Mouse (Mus musculus) midbrain, embryonic 10.5 days (tissue): ENCODE results near the gene Kcnk4. TPM values are rescaled to one million over a fixed set of nuclear protein-coding genes. Genes with fewer than 3 reads are reported as not detected.

Source experiments
- DNase-seq: peaks from one replicate; pipeline ENCODE4 v3.0.0-alpha.2; 2017; ENCODE audit warnings: low spot score
- H3K27ac ChIP-seq: fragments of 300-500 bp; sonication (generic); replicated peaks from 2 replicates; pipeline ENCODE4 v1.5.1; 2016; ENCODE audit warnings: mild to moderate bottlenecking
- H3K27me3 ChIP-seq: fragments of 300-500 bp; sonication (generic); 2 replicates; pipeline ENCODE4 v1.6.1; 2016; ENCODE audit warnings: low read depth, mild to moderate bottlenecking; ENCODE audit not compliant: poor library complexity, severe bottlenecking
- H3K36me3 ChIP-seq: fragments of 300-500 bp; sonication (generic); 2 replicates; pipeline ENCODE4 v1.6.1; 2016; ENCODE audit warnings: mild to moderate bottlenecking, moderate library complexity
- H3K4me1 ChIP-seq: fragments of 300-500 bp; sonication (generic); 2 replicates; pipeline ENCODE4 v1.6.1; 2016
- H3K4me3 ChIP-seq: fragments of 300-500 bp; sonication (generic); 2 replicates; pipeline ENCODE4 v1.5.1; 2016; ENCODE audit warnings: mild to moderate bottlenecking, moderate library complexity
- H3K9me3 ChIP-seq: fragments of 300-500 bp; sonication (generic); replicated peaks from 2 replicates; pipeline ENCODE4 v1.6.1; 2016; ENCODE audit warnings: mild to moderate bottlenecking
- WGBS: fragments of 180-500 bp; shearing (Covaris S2); methylation state at CpG from one replicate; pipeline ENCODE4 v1.1.7; 2016; 5-methylcytosine and 5-hydroxymethylcytosine counted together
- polyA plus RNA-seq: library from polyadenylated mRNA; unstranded; fragments of >200 nt; fragmentation: Nextera tagmentation; extraction: Ambion mirVana; gene quantifications from 2 replicates; pipeline ENCODE4 v1.2.1, GENCODE M21; 2016

Gene Kcnk4
- polyA plus RNA-seq, 1 experiment from 2014 or later, result 0.11 TPM

DNA sequence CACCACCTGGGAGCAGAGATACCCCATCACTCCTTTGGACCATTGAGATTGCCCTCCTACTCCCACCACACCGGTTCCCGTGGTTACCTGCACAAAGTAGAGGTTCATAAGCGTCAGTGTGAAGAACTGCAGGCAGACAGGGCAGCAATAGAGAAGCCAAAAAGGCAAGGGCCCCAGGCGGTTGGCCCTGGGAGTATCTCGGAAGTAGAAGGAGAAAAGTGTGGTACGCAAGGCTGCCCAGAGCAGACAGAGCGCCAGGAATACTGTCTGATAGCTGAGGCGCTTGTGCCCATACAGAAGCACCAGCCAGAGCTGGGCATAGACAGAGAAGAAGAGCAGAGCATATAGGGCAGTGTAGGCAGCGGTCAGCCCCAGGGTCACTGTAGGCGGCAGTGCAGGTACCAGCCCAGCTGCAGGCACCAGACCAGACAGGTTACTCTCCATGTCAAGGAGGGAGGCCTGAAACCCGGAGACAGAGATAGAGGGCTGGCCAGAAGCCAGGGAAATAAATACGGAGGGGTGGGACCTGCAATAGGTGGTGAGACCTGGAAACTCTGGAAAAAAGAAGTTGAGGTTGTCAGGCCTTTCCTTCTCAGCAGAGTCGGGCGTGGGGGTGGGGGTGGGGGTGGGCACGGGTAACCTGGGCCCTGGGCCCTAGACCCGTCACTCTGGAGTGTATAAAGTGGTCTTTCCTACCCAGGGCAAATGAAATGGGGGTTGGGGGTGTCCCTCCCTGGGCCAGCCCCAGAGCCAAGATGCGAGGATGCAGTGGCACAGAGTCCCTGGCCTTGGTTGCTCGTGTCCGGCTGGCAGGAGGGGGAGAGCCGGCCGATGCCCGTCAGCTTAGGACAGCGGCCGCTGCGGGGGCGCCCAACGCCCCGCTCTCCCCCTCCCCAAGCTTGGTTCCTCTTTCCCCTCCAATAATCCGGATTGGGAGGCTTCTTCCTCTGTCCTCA, 6.4 kb upstream of the Kcnk4 start:
- Histone ChIP-seq H3K4me1 (peaks cover 44% of the 10 kb centered on the region), H3K4me3 (peak overlapping the region; percentile 87), H3K27ac (peak overlapping the region; percentile 95), H3K27me3 (peaks cover 34% of the 10 kb centered on the region), H3K9me3 (no peaks in the 10 kb centered on the region), H3K36me3 (peaks cover 11% of the 10 kb centered on the region)
- DNase-seq, result no peak
- 23% methylated on average over 29 of the region's 29 CpGs for WGBS

DNA sequence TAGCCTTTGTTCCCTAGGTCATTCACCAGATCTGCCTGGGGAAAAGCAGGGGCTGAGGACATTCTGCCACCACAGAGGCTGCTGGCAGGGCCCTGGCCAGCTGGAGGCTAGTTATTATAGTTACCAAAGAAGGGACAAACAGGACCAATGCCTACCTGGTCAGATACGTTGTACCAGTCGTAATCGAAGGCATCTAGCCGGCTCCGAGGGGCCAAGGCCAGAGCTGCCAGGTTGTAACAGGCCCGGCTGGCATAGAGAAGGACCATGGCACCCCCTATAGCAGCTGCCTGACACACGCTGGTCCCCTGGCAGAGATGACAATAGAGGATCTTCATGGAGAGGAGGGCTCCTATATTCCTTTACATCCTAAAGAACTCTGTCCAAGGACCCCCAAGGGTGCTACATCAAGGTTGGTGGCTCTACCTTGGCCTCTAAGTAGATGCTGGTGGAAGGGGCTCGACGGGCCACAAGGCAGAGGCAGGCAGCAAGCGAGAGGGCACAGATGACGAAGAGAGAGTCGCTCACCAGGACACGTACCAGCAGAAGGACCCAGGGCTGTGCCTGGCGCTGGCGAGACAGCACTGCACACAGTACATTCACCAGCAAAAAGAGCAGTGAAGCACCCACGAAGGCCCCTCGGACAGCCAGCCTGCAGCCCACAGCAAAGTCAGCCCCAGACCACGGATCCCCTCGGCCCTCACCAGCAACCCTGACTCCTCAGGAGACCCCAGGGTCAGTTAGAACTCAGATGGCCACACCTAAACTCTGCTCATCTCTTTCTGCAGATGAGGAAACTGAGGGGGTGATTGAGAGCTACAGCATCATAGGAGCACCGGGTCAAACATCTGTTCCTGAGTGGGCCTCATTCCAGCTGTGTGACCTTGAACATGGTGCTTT, 5.0 kb upstream of the Kcnk4 start:
- Histone ChIP-seq H3K4me1 (peaks cover 47% of the 10 kb centered on the region), H3K9me3 (no peaks in the 10 kb centered on the region), H3K27me3 (peaks cover 47% of the 10 kb centered on the region), H3K4me3 (peak overlapping the region; percentile 24; the same call in 1 of the 2 replicates), H3K36me3 (0 out of 2 replicates have a peak, but pooled peaks cover 2% of the 10 kb centered on the region), H3K27ac (no peak overlapping the region)
- WGBS, result 88% methylated on average over 20 of the region's 20 CpGs
- no peak for DNase-seq

GRCm38 (mm10) chr19:6937541-6938465, 3.5 kb upstream of the Kcnk4 start:
- H3K4me1 ChIP-seq, result peaks cover 48% of the 10 kb centered on the region
- H3K36me3 ChIP-seq, result 0 out of 2 replicates have a peak, but pooled peaks cover 2% of the 10 kb centered on the region
- no peaks in the 10 kb centered on the region for H3K9me3 ChIP-seq
- H3K27me3 ChIP-seq, result peaks cover 63% of the 10 kb centered on the region
- no peak for DNase-seq
- no peak overlapping the region for H3K4me3 ChIP-seq
- 82% methylated on average over 16 of the region's 16 CpGs for WGBS
- H3K27ac ChIP-seq, result no peak overlapping the region

- Histone ChIP-seq H3K36me3 (0 out of 2 replicates have a peak, but pooled peaks cover 2% of the 10 kb centered on the region), H3K27me3 (peaks cover 78% of the 10 kb centered on the region), H3K4me3 (no peak overlapping the region), H3K9me3 (no peaks in the 10 kb centered on the region), H3K4me1 (peaks cover 39% of the 10 kb centered on the region), H3K27ac (no peak overlapping the region)
- 23% methylated on average over 3 of the region's 3 CpGs for WGBS
- no peak for DNase-seq
These were observed 2.0 kb upstream of the Kcnk4 start for GRCm38 (mm10) chr19:6936299-6936698.

DNA sequence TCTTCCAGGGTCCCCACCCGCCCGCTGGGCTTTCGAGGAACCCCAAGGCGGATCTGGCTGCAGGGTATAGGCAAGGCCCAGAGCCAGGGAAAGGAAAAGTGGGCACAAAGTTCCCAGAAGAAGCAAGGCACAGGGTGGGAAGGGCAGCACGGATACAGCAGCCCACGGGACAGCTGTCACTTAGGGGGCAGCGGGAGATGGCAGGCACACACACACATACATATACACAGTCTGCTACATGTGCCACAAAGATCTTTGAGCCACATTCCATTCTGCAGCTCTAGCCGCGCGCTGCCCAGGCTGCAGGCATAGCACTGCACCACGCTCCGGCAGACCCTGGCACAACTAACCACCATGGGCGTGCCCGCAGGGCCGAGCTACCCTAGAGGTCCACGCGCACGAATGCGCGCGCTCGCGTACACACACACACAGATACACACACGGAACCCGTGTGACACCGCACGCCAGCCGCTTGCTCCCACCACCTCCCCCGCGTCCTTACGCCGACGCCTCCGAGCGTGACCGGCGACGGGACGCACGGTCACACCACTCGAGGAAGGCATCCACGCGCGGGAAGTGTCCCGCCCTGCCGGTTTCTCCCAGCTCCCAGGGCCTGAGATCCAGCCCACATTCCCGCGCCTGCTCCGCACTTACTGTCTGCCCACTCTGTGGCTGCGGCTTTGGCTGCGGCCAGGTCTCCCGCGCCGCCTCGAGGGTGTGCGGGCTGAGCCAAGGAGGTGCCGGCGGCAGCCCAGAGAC, 700 bp downstream of the Kcnk4 start:
- H3K4me1 ChIP-seq, result peaks cover 20% of the 10 kb centered on the region
- H3K9me3 ChIP-seq, result no peaks in the 10 kb centered on the region
- 3% methylated on average over 58 of the region's 58 CpGs for WGBS
- peak overlapping the region; percentile 47 for H3K4me3 ChIP-seq
- peaks cover 85% of the 10 kb centered on the region for H3K27me3 ChIP-seq
- H3K27ac ChIP-seq, result no peak overlapping the region; the same call in 1 of the 2 replicates
- H3K36me3 ChIP-seq, result 0 out of 2 replicates have a peak, but pooled peaks cover 2% of the 10 kb centered on the region
- DNase-seq, result no peak

DNA sequence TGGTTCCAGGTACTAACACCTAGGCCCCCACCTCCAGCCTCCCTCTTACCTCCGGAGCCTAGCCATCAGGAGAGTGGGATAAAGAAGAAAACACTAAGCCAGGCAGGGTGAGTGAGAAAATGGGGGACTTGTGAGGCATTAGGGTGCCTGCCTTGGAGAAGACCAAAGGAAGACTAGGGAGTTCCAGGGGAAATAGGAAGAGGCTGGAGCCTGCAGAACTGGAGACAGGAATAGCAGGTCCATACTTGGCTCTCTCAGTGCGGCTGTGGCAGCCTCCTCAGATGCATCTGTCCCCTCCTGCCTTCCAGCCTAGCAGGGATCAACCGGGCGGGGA, 1.2 kb downstream of the Kcnk4 start:
- WGBS, result 18% methylated on average over 4 of the region's 4 CpGs
- DNase-seq, result no peak
- 0 out of 2 replicates have a peak, but pooled peaks cover 1% of the 10 kb centered on the region for H3K36me3 ChIP-seq
- no peak overlapping the region for H3K4me3 ChIP-seq
- no peak overlapping the region for H3K27ac ChIP-seq
- peaks cover 23% of the 10 kb centered on the region for H3K4me1 ChIP-seq
- no peaks in the 10 kb centered on the region for H3K9me3 ChIP-seq
- H3K27me3 ChIP-seq, result peaks cover 85% of the 10 kb centered on the region

DNA sequence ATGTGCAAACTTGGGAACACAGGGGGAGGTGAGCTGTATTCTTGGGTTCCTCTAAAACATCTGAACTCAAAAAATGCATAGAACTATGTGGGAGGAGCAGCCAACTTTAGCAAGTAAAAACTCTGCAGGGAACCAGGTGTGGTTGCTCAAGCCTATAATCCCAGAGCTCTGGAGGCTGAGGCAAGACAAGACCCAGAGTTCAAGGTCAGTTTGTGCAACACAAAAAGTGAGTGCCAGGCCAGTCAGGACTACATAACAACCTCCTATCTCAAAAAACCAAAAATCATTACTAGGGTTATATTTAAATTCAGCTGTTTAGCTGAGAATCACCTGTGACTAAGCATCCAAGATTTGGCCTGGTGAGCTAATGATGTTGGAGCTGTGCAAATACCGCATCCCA, 2.3 kb downstream of the Kcnk4 start:
- Histone ChIP-seq H3K4me3 (no peak overlapping the region), H3K4me1 (peaks cover 32% of the 10 kb centered on the region), H3K27me3 (peaks cover 95% of the 10 kb centered on the region), H3K36me3 (no peaks in the 10 kb centered on the region), H3K27ac (no peak overlapping the region), H3K9me3 (no peaks in the 10 kb centered on the region)
- 48% methylated on average over 1 of the region's 1 CpGs for WGBS
- no peak for DNase-seq

DNA sequence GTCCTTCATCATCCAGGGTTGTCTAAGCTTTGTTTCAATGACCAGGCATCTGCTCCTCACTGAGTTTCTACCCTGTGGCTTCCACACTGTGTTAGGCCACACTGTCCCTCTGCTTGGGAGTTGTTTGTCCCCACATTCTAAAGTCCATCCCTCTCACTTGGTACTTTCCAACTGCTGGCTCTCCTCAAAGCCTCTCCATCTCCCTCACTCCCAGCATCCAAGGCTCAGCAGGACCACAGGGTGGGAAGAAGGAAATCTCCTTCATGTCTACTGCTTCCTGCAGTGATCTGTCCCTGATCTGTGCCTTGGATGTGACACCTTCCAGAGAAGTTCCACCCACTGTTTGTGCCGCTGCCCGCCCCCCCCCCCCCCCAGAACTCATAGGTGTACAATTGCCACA, 3.3 kb downstream of the Kcnk4 start:
- H3K27me3 ChIP-seq, result peaks cover 100% of the 10 kb centered on the region
- peaks cover 42% of the 10 kb centered on the region for H3K4me1 ChIP-seq
- WGBS, result 0% methylated on average over 2 of the region's 2 CpGs
- DNase-seq, result no peak
- H3K4me3 ChIP-seq, result no peak overlapping the region
- H3K27ac ChIP-seq, result no peak overlapping the region
- H3K9me3 ChIP-seq, result no peaks in the 10 kb centered on the region; the same call in 1 of the 2 replicates
- H3K36me3 ChIP-seq, result no peaks in the 10 kb centered on the region

GRCm38 (mm10) chr19:6928080-6928479, 6.2 kb downstream of the Kcnk4 start:
- Histone ChIP-seq H3K27me3 (peaks cover 100% of the 10 kb centered on the region), H3K4me3 (no peak overlapping the region; the same call in 1 of the 2 replicates), H3K27ac (no peak overlapping the region), H3K4me1 (peaks cover 44% of the 10 kb centered on the region), H3K9me3 (no peaks in the 10 kb centered on the region; the same call in 1 of the 2 replicates), H3K36me3 (no peaks in the 10 kb centered on the region)
- 8% methylated on average over 9 of the region's 9 CpGs for WGBS
- no peak for DNase-seq

- no peak overlapping the region for H3K27ac ChIP-seq
- H3K36me3 ChIP-seq, result no peaks in the 10 kb centered on the region
- H3K4me1 ChIP-seq, result peaks cover 54% of the 10 kb centered on the region
- WGBS, result 9% methylated on average over 26 of the region's 26 CpGs
- peak overlapping the region; percentile 42 for H3K4me3 ChIP-seq
- peaks cover 97% of the 10 kb centered on the region for H3K27me3 ChIP-seq
- DNase-seq, result peak; percentile 45
- H3K9me3 ChIP-seq, result no peaks in the 10 kb centered on the region; the same call in 1 of the 2 replicates
These were observed 7.6 kb downstream of the Kcnk4 start for GRCm38 (mm10) chr19:6926559-6927255.
